Mouse (Mus musculus) WW6 (cell line): ENCODE results near the gene Gm28038.

Experiments
- DNase-seq: peaks from one replicate; pipeline ENCODE4 v3.0.0-alpha.2; 2013; ENCODE audit warnings: low read depth, low spot score

The Gm28038 gene

DNA sequence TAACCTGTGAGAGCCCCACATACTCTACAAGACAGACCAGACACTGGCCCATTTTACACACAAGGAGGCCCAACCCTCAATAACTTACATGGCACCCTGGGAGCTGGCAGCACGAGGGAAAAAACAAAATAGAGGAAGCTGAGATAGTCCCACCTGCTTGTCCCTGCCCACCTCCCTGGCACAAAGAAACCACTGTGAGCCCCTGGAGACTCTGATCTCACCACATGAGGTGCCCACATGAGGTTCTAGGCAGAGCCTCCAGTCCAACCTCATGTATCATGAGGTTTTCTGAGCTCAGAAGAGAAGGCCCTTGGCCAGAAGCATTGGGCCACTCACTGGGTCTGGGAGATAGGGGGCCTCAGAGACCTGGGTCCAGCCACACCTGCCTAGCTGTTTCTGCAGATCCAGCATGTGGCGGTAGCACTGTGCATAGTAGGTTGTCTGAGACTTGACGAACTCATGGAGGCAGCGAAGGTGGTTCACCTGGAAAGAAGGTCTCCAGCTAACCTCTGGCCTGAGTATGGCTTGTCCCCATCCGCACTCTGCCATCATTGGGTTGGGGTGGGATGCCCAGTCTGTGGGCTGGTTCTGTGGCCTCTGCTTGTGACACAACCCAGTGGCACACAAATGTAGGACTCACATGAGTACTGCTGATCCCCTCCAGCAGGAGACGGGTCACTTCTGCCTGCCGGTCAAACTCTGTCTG, 65.3 kb downstream of the Gm28038 start:
- no peak for DNase-seq

DNA sequence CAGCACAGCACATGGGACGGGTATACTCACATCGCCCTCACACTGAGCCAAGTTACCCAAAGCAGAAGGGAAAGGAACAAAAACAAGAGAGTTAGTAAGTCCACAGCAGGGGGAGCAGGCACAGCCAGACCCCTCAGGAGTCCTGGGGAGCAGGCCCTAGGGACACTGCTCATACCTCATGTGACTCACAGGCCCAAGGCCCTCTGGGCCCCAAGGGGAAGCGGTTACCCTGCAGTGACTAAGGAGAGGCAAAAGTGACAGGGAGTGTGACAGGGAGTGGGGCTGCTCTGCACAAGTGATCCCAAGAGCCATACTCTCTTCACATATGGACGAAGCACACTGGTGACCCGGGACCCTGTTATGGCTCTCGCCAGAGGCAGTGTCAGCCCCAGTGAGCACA, 68.4 kb downstream of the Gm28038 start:
- DNase-seq = no peak
